Mouse (Mus musculus): ENCODE measurements around the gene Ttc39a. TPM values are rescaled to one million over a fixed set of nuclear protein-coding genes. Genes with fewer than 3 reads are reported as not detected.

Ttc39a gene
- 0.32 TPM for polyA plus RNA-seq (2017; shearing (Covaris generic))

GRCm38 (mm10) chr4:109406486-109407175 is at the start of gene Ttc39a:
TSS of gene Ttc39a (plus strand) at chr4:109406623.

GRCm38 (mm10) chr4:109484621-109485020 is 78.2 kb downstream of the Ttc39a start, which contains the start of gene Rnf11:
TSS of gene Rnf11 (minus strand) at chr4:109484728.

Other genes with a start within 250 kb of the Ttc39a start
- 156 TPM for gene Osbpl9, start 204.4 kb upstream of the Ttc39a start, polyA plus RNA-seq (2017; shearing (Covaris generic))
- not detected for gene Calr4, start 172.1 kb upstream of the Ttc39a start, polyA plus RNA-seq (2017; shearing (Covaris generic))
- 142 TPM for gene Eps15, start 126.4 kb upstream of the Ttc39a start, polyA plus RNA-seq (2017; shearing (Covaris generic))
- 2.6 TPM for gene Rnf11, start 78.1 kb downstream of the Ttc39a start, polyA plus RNA-seq (2017; shearing (Covaris generic))
- gene 4930522H14Rik, start 124.7 kb downstream of the Ttc39a start, polyA plus RNA-seq (2017; shearing (Covaris generic)): not detected

Data from activated CD4-positive, CD25-positive, alpha-beta regulatory T cell, adult 9 weeks (primary cell).